Mouse (Mus musculus): ENCODE measurements at regions not wholly inside any gene's neighbourhood (a gene's known extent, or its start where the extent isn't known, plus 50 kb on each side); places are given as distances from the start of the nearest gene placed in this dataset.
"Not testable (repeated sequence)": the region's sequence is repeated elsewhere in the genome, so short reads cannot be mapped to it uniquely, and the experiment has no call there.

GRCm38 (mm10) chr17:4024384-4024783 is 328.3 kb upstream of the Nox3 start:
- DNase-seq = peak; percentile 33

- DNase-seq = no peak
These were observed 333.1 kb upstream of the Nox3 start for GRCm38 (mm10) chr17:4029202-4029601.

GRCm38 (mm10) chr17:4034816-4035360 is 338.8 kb upstream of the Nox3 start:
- no peak for DNase-seq

- DNase-seq = peak; percentile 62
These were observed 344.1 kb upstream of the Nox3 start for GRCm38 (mm10) chr17:4040104-4040664.

GRCm38 (mm10) chr17:4060186-4060585 is 364.1 kb upstream of the Nox3 start:
- DNase-seq = not testable (repeated sequence)

- no peak for DNase-seq
These were observed 377.3 kb upstream of the Nox3 start for GRCm38 (mm10) chr17:4073381-4073780.

GRCm38 (mm10) chr17:4080564-4080963 is 384.5 kb upstream of the Nox3 start:
- DNase-seq = no peak

- DNase-seq = no peak
These were observed 398.6 kb upstream of the Nox3 start for GRCm38 (mm10) chr17:4094621-4095020.

GRCm38 (mm10) chr17:4103321-4103720 is 407.3 kb upstream of the Nox3 start:
- DNase-seq = no peak

GRCm38 (mm10) chr17:4109263-4109662 is 413.2 kb upstream of the Nox3 start:
- DNase-seq = peak; percentile 36

- DNase-seq = no peak
These were observed 417.0 kb upstream of the Nox3 start for GRCm38 (mm10) chr17:4113021-4113420.

- DNase-seq = no peak
These were observed 420.4 kb upstream of the Nox3 start for GRCm38 (mm10) chr17:4116476-4116875.

GRCm38 (mm10) chr17:4133678-4134077 is 437.6 kb upstream of the Nox3 start:
- DNase-seq = no peak

- DNase-seq = no peak
These were observed 467.4 kb upstream of the Nox3 start for GRCm38 (mm10) chr17:4163502-4163901.

- peak; percentile 77 for DNase-seq
These were observed 477.9 kb upstream of the Nox3 start for GRCm38 (mm10) chr17:4173951-4174361.

- no peak for DNase-seq
These were observed 478.9 kb upstream of the Nox3 start for GRCm38 (mm10) chr17:4175006-4175405.

GRCm38 (mm10) chr17:4176524-4176923 is 480.5 kb upstream of the Nox3 start:
- DNase-seq = no peak

- no peak for DNase-seq
These were observed 481.6 kb upstream of the Nox3 start for GRCm38 (mm10) chr17:4177485-4178150.

GRCm38 (mm10) chr17:4179271-4179670 is 483.2 kb upstream of the Nox3 start:
- DNase-seq = no peak

GRCm38 (mm10) chr17:4182106-4182505 is 486.0 kb upstream of the Nox3 start:
- DNase-seq = no peak

- DNase-seq = peak; percentile 62
These were observed 490.7 kb upstream of the Nox3 start for GRCm38 (mm10) chr17:4186802-4187201.

GRCm38 (mm10) chr17:4187606-4188005 is 491.5 kb upstream of the Nox3 start:
- no peak for DNase-seq

- DNase-seq = peak; percentile 21
These were observed 500.9 kb upstream of the Nox3 start for GRCm38 (mm10) chr17:4196793-4197448.

GRCm38 (mm10) chr17:4198001-4198400 is 501.9 kb upstream of the Nox3 start:
- no peak for DNase-seq
